Mouse (Mus musculus): ENCODE measurements around the gene Pogk. TPM values are rescaled to one million over a fixed set of nuclear protein-coding genes. Genes with fewer than 3 reads are reported as not detected.

Gene Pogk
- total RNA-seq, 2 experiments from 2014 or later, result 29.7 to 36.1 TPM

- no peak for TF ChIP-seq CTCF (conservative IDR thresholded peaks at IDR 0.05)
- no peak overlapping the region for H3K27ac ChIP-seq
- DNase-seq (ENCODE audit: low spot score in 2 of 2), result no peak
- H3K4me3 ChIP-seq, result no peak overlapping the region
Observed at GRCm38 (mm10) chr1:166394770-166395169, 14.9 kb downstream of the Pogk start.

GRCm38 (mm10) chr1:166391671-166392070, 18.0 kb downstream of the Pogk start:
- no peak for TF ChIP-seq CTCF (conservative IDR thresholded peaks at IDR 0.05)
- DNase-seq (ENCODE audit: low spot score in 2 of 2), result no peak
- Histone ChIP-seq H3K27ac (no peak overlapping the region), H3K4me3 (no peak overlapping the region)

- no peak overlapping the region for H3K4me3 ChIP-seq
- TF ChIP-seq CTCF (conservative IDR thresholded peaks at IDR 0.05), result no peak
- no peak for DNase-seq (ENCODE audit: low spot score in 2 of 2)
Observed at GRCm38 (mm10) chr1:166389406-166390125, 20.1 kb downstream of the Pogk start.

GRCm38 (mm10) chr1:166388511-166388910, 21.2 kb downstream of the Pogk start:
- Histone ChIP-seq H3K4me3 (no peak overlapping the region), H3K27ac (no peak overlapping the region)
- DNase-seq (ENCODE audit: low spot score in 2 of 2), result no peak
- TF ChIP-seq CTCF (conservative IDR thresholded peaks at IDR 0.05), result no peak

More at GRCm38 (mm10) chr1:166389406-166390125, 20.1 kb downstream of the Pogk start:
- H3K27ac ChIP-seq, result no peak overlapping the region

- H3K27ac ChIP-seq, result peak overlapping the region; percentile 67
- DNase-seq (ENCODE audit: low spot score in 2 of 2), result peak in 1 of 2 experiments; percentile 44
- H3K4me3 ChIP-seq, result no peak overlapping the region
- TF ChIP-seq CTCF (conservative IDR thresholded peaks at IDR 0.05), result no peak
Observed at GRCm38 (mm10) chr1:166385431-166385830, 24.2 kb downstream of the Pogk start.

- H3K27ac ChIP-seq, result peak overlapping the region; percentile 67
- no peak overlapping the region for H3K4me3 ChIP-seq
- DNase-seq (ENCODE audit: low spot score in 2 of 2), result no peak
- TF ChIP-seq CTCF (conservative IDR thresholded peaks at IDR 0.05), result no peak
Observed at GRCm38 (mm10) chr1:166384614-166385013, 25.0 kb downstream of the Pogk start.

GRCm38 (mm10) chr1:166382626-166383025, 27.0 kb downstream of the Pogk start:
- DNase-seq (ENCODE audit: low spot score in 2 of 2), result no peak
- TF ChIP-seq CTCF (conservative IDR thresholded peaks at IDR 0.05), result no peak; the same call in 1 of the 2 replicates
- Histone ChIP-seq H3K4me3 (no peak overlapping the region), H3K27ac (peak overlapping the region; percentile 36; the same call in 1 of the 2 replicates)

GRCm38 (mm10) chr1:166381821-166382220, 27.8 kb downstream of the Pogk start:
- DNase-seq (ENCODE audit: low spot score in 2 of 2), result no peak
- no peak overlapping the region for H3K4me3 ChIP-seq
- TF ChIP-seq CTCF (conservative IDR thresholded peaks at IDR 0.05), result no peak
- no peak overlapping the region for H3K27ac ChIP-seq

- no peak for TF ChIP-seq CTCF (conservative IDR thresholded peaks at IDR 0.05)
Observed at GRCm38 (mm10) chr1:166381336-166381735, 28.3 kb downstream of the Pogk start.

GRCm38 (mm10) chr1:166379630-166380231, 29.9 kb downstream of the Pogk start:
- TF ChIP-seq CTCF (conservative IDR thresholded peaks at IDR 0.05), result peak; percentile 51
- H3K27ac ChIP-seq, result peak overlapping the region; percentile 99
- DNase-seq (ENCODE audit: low spot score in 2 of 2), result peak; percentile 48 to 63
- H3K4me3 ChIP-seq, result peak overlapping the region; percentile 99

More at GRCm38 (mm10) chr1:166381336-166381735, 28.3 kb downstream of the Pogk start:
- no peak overlapping the region for H3K27ac ChIP-seq
- H3K4me3 ChIP-seq, result no peak overlapping the region
- DNase-seq (ENCODE audit: low spot score in 2 of 2), result no peak

- H3K4me3 ChIP-seq, result peak within 1 kb of the TSS; percentile 99
- TF ChIP-seq CTCF (conservative IDR thresholded peaks at IDR 0.05), result no peak
- DNase-seq (ENCODE audit: low spot score in 2 of 2), result peak; percentile 90 to 92
Observed at GRCm38 (mm10) chr1:166379013-166379629, 30.5 kb downstream of the Pogk start, which contains the start of gene Tada1. TSS of gene Tada1 (plus strand) at chr1:166379097.

GRCm38 (mm10) chr1:166378431-166379012, 31.1 kb downstream of the Pogk start:
- Histone ChIP-seq H3K27ac (peak overlapping the region; percentile 89), H3K4me3 (peak overlapping the region; percentile 48)
- DNase-seq (ENCODE audit: low spot score in 2 of 2), result no peak
- peak; percentile 48 for TF ChIP-seq CTCF (conservative IDR thresholded peaks at IDR 0.05)

More at GRCm38 (mm10) chr1:166379013-166379629, 30.5 kb downstream of the Pogk start, which contains the start of gene Tada1:
- peak within 1 kb of the TSS; percentile 99 for H3K27ac ChIP-seq

GRCm38 (mm10) chr1:166377171-166377570, 32.5 kb downstream of the Pogk start:
- H3K27ac ChIP-seq, result no peak overlapping the region
- H3K4me3 ChIP-seq, result no peak overlapping the region
- DNase-seq (ENCODE audit: low spot score in 2 of 2), result no peak
- no peak for TF ChIP-seq CTCF (conservative IDR thresholded peaks at IDR 0.05)
